Mouse (Mus musculus): ENCODE measurements around the gene Gapvd1. TPM values are rescaled to one million over a fixed set of nuclear protein-coding genes. Genes with fewer than 3 reads are reported as not detected.

The Gapvd1 gene
- total RNA-seq, 2 experiments from 2014 or later: 97.4 to 101 TPM

- DNase-seq (ENCODE audit: low spot score in 2 of 2): no peak
- intact Hi-C loops (cut with DNase I): no loop called here
These were observed 18.4 kb downstream of the Gapvd1 start for GRCm38 (mm10) chr2:34736626-34737025.

GRCm38 (mm10) chr2:34727045-34727728, 27.8 kb downstream of the Gapvd1 start:
- no peak for DNase-seq (ENCODE audit: low spot score in 2 of 2)
- intact Hi-C loops (cut with DNase I): no loop called here

GRCm38 (mm10) chr2:34725269-34725668, 29.8 kb downstream of the Gapvd1 start:
- no peak for DNase-seq (ENCODE audit: low spot score in 2 of 2)
- intact Hi-C loops (cut with DNase I): no loop called here

- intact Hi-C loops (cut with DNase I): no loop called here
- DNase-seq (ENCODE audit: low spot score in 2 of 2): no peak
These were observed 36.8 kb downstream of the Gapvd1 start for GRCm38 (mm10) chr2:34718196-34718595.

GRCm38 (mm10) chr2:34711904-34712303, 43.1 kb downstream of the Gapvd1 start:
- intact Hi-C loops (cut with DNase I): no loop called here
- peak in 1 of 2 experiments; percentile 39 for DNase-seq (ENCODE audit: low spot score in 2 of 2)

GRCm38 (mm10) chr2:34708675-34709074, 46.4 kb downstream of the Gapvd1 start:
- DNase-seq (ENCODE audit: low spot score in 2 of 2): no peak

GRCm38 (mm10) chr2:34696592-34696991, 58.4 kb downstream of the Gapvd1 start:
- intact Hi-C loops (cut with DNase I): no loop called here
- DNase-seq (ENCODE audit: low spot score in 2 of 2): no peak

More at GRCm38 (mm10) chr2:34708675-34709074, 46.4 kb downstream of the Gapvd1 start:
- intact Hi-C loops (cut with DNase I): no loop called here

GRCm38 (mm10) chr2:34692861-34693260, 62.2 kb downstream of the Gapvd1 start:
- intact Hi-C loops (cut with DNase I): no loop called here
- no peak for DNase-seq (ENCODE audit: low spot score in 2 of 2)

GRCm38 (mm10) chr2:34684076-34684870, 70.8 kb downstream of the Gapvd1 start:
- DNase-seq (ENCODE audit: low spot score in 2 of 2): no peak
- intact Hi-C loops (cut with DNase I): no loop called here

GRCm38 (mm10) chr2:34677976-34678375, 77.1 kb downstream of the Gapvd1 start:
- DNase-seq (ENCODE audit: low spot score in 2 of 2): no peak
- intact Hi-C loops (cut with DNase I): no loop called here

- intact Hi-C loops (cut with DNase I): no loop called here
These were observed 78.0 kb downstream of the Gapvd1 start for GRCm38 (mm10) chr2:34677061-34677460.

GRCm38 (mm10) chr2:34673846-34674245, 81.2 kb downstream of the Gapvd1 start:
- intact Hi-C loops (cut with DNase I): loop anchor here (5.0 kb wide), 1 partner anchor 433 kb away; the partner anchor contains the start of gene Cntrl
- DNase-seq (ENCODE audit: low spot score in 2 of 2): no peak

More at GRCm38 (mm10) chr2:34677061-34677460, 78.0 kb downstream of the Gapvd1 start:
- no peak for DNase-seq (ENCODE audit: low spot score in 2 of 2)

- intact Hi-C loops (cut with DNase I): loop anchor here (5.0 kb wide), 1 partner anchor 436 kb away; the partner anchor contains the start of gene Cntrl
- DNase-seq (ENCODE audit: low spot score in 2 of 2): peak in 1 of 2 experiments; percentile 58
These were observed 83.5 kb downstream of the Gapvd1 start for GRCm38 (mm10) chr2:34671385-34672026.

GRCm38 (mm10) chr2:34670470-34670869, 84.6 kb downstream of the Gapvd1 start:
- intact Hi-C loops (cut with DNase I): loop anchor here (5.0 kb wide), 1 partner anchor 437 kb away; the partner anchor contains the start of gene Cntrl
- no peak for DNase-seq (ENCODE audit: low spot score in 2 of 2)

GRCm38 (mm10) chr2:34669203-34669746, 85.8 kb downstream of the Gapvd1 start:
- intact Hi-C loops (cut with DNase I): no loop called here
- no peak for DNase-seq (ENCODE audit: low spot score in 2 of 2)

GRCm38 (mm10) chr2:34668440-34669191, 86.4 kb downstream of the Gapvd1 start:
- intact Hi-C loops (cut with DNase I): no loop called here
- no peak for DNase-seq (ENCODE audit: low spot score in 2 of 2)

- DNase-seq (ENCODE audit: low spot score in 2 of 2): no peak
- intact Hi-C loops (cut with DNase I): no loop called here
These were observed 87.2 kb downstream of the Gapvd1 start for GRCm38 (mm10) chr2:34667820-34668219.

GRCm38 (mm10) chr2:34647410-34647809, 107.6 kb downstream of the Gapvd1 start:
- intact Hi-C loops (cut with DNase I): no loop called here
- DNase-seq (ENCODE audit: low spot score in 2 of 2): no peak

GRCm38 (mm10) chr2:34646541-34646865, 108.5 kb downstream of the Gapvd1 start:
- DNase-seq (ENCODE audit: low spot score in 2 of 2): no peak
- intact Hi-C loops (cut with DNase I): no loop called here
